ENCODE assay signal across 8 mouse cellular contexts in the genomic region with DNA sequence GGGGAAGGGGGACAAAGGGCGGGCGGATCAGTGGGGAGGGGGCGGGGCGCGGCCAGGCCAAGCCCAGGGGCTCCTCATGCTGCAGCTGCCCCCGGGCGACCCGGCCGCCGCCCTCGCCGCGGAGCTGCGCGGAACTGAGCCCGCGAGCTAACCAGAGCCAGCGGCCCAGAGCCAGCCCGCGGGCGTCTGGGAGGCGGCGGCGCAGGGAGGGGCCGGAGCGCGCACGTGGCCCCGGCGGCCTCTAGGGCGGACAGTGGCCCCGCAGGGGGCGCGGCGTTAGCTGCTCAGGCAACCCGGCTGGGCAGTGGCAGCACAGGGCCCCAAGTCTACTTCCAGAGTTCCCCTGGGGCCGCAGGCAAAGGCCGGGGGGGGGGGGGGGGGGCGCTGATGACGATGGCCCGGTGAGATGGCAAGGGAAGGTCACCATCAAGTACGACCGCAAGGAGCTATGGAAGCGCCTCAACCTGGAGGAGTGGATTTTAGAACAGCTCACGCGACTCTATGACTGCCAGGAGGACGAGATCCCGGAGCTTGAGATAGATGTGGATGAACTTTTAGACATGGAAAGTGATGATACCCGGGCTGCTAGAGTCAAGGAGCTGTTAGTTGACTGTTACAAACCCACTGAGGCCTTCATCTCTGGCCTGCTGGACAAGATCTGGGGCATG. TPM values are rescaled to one million over a fixed set of nuclear protein-coding genes. Genes with fewer than 3 reads are reported as not detected.
DNase-seq lines count a peak whose midpoint lies in the region; ATAC-seq and TF ChIP-seq lines count a peak whose summit lies in the region.

No protein-coding gene starts in this region.

- in situ Hi-C loops in ES-E14 (cut with MboI; ENCODE audit: low sequenced_read_pairs in 2 of 2, unreplicated experiment in 2 of 2): no loop called here

- H3K27ac ChIP-seq in ES-E14 (ENCODE audit: insufficient read depth, low read depth, low read length, poor library complexity, severe bottlenecking): no peak overlapping the region
- no peak overlapping the region for H3K27ac ChIP-seq in heart, embryonic 14.5 days (replicated peaks in 1 of 2; ENCODE audit: control insufficient read depth in 1 of 2, insufficient read depth in 1 of 2, low read depth in 2 of 2, low read length in 2 of 2)
- H3K27ac ChIP-seq in kidney, embryonic 15.5 days: no peak overlapping the region

- ATAC-seq in heart, embryonic 14.5 days (ENCODE audit: insufficient number of reproducible peaks, insufficient read depth, low FRiP score, low read depth): peak; percentile 68
- peak; percentile 91 for ATAC-seq in kidney, embryonic 15.5 days (replicated peaks; ENCODE audit: low FRiP score)

- peak overlapping the region; percentile 59 for H3K9ac ChIP-seq in ES-E14 (ENCODE audit: insufficient read depth, low read depth, low read length, poor library complexity, severe bottlenecking)
- H3K9ac ChIP-seq in heart, embryonic 14.5 days (ENCODE audit: low read length): peak overlapping the region; percentile 48
- H3K9ac ChIP-seq in kidney, embryonic 15.5 days: no peak overlapping the region

- no peaks in the 10 kb centered on the region for H3K9me3 ChIP-seq in ES-E14 (ENCODE audit: control insufficient read depth, insufficient read depth, low read depth, low read length)
- no peaks in the 10 kb centered on the region for H3K9me3 ChIP-seq in erythroblast, embryonic 14.5 days (ENCODE audit: control insufficient read depth, low read length)
- H3K9me3 ChIP-seq in heart, embryonic 14.5 days (ENCODE audit: control insufficient read depth, low read length): no peaks in the 10 kb centered on the region
- H3K9me3 ChIP-seq in kidney, embryonic 15.5 days (replicated peaks): no peaks in the 10 kb centered on the region

- 18% methylated on average over 37 of the region's 49 CpGs for WGBS in heart, embryonic 14.5 days
- WGBS in kidney, embryonic 15.5 days: 23% methylated on average over 15 of the region's 49 CpGs

- H3K36me3 ChIP-seq in ES-E14 (ENCODE audit: control insufficient read depth, insufficient read depth, low read length, poor library complexity, severe bottlenecking): no peaks in the 10 kb centered on the region
- H3K36me3 ChIP-seq in erythroblast, embryonic 14.5 days (ENCODE audit: control insufficient read depth): no peaks in the 10 kb centered on the region
- no peaks in the 10 kb centered on the region for H3K36me3 ChIP-seq in heart, embryonic 14.5 days (ENCODE audit: control insufficient read depth, insufficient read depth, low read length)
- no peaks in the 10 kb centered on the region for H3K36me3 ChIP-seq in kidney, embryonic 15.5 days

- H3K4me3 ChIP-seq in ES-E14 (ENCODE audit: insufficient read depth in 1 of 2, low read depth in 1 of 2, low read length in 2 of 2, poor library complexity in 1 of 2, severe bottlenecking in 1 of 2): peak overlapping the region in 1 of 2 experiments; percentile 46; a peak in 2 of 4 replicates
- H3K4me3 ChIP-seq in erythroblast, embryonic 14.5 days (replicated peaks): peak overlapping the region; percentile 48
- H3K4me3 ChIP-seq in heart, embryonic 14.5 days (ENCODE audit: control insufficient read depth in 1 of 2, insufficient read depth in 1 of 2, low read depth in 1 of 2, low read length in 2 of 2): peak overlapping the region; percentile 25 to 42
- peak overlapping the region; percentile 43 for H3K4me3 ChIP-seq in kidney, embryonic 15.5 days (replicated peaks)

- no peaks in the 10 kb centered on the region for H3K4me1 ChIP-seq in ES-E14 (ENCODE audit: control insufficient read depth in 2 of 2, insufficient read depth in 2 of 2, low read length in 2 of 2, poor library complexity in 1 of 2)
- H3K4me1 ChIP-seq in erythroblast, embryonic 14.5 days (ENCODE audit: control insufficient read depth): peaks cover 13% of the 10 kb centered on the region
- H3K4me1 ChIP-seq in heart, embryonic 14.5 days (ENCODE audit: control insufficient read depth in 2 of 2, insufficient read depth in 2 of 2, low read length in 2 of 2): no peaks in the 10 kb centered on the region
- H3K4me1 ChIP-seq in kidney, embryonic 15.5 days: no peaks in the 10 kb centered on the region

- peak overlapping the region; percentile 64 for H3K4me2 ChIP-seq in heart, embryonic 14.5 days (ENCODE audit: low read length)
- peak overlapping the region; percentile 64 for H3K4me2 ChIP-seq in kidney, embryonic 15.5 days

- peak; percentile 36 for DNase-seq in ES-E14 (ENCODE audit: low read depth, low spot score)
- DNase-seq in adrenal gland, postnatal 14 days: peak; percentile 58
- DNase-seq in lung, postnatal 10 days: peak; percentile 40
- peak; percentile 15 for DNase-seq in right cerebral cortex, postnatal 25 days
- no peak for DNase-seq in layer of hippocampus, adult 9-10 months (ENCODE audit: low spot score)

- no peaks in the 10 kb centered on the region for H3K27me3 ChIP-seq in erythroblast, embryonic 14.5 days (ENCODE audit: control insufficient read depth)
- H3K27me3 ChIP-seq in heart, embryonic 14.5 days (ENCODE audit: control insufficient read depth, insufficient read depth, low read length): no peaks in the 10 kb centered on the region
- no peaks in the 10 kb centered on the region for H3K27me3 ChIP-seq in kidney, embryonic 15.5 days

TF ChIP-seq in ES-E14, 5 proteins besides CTCF, POLR2A, EP300 and RAD21:
- TF ChIP-seq HCFC1 (IDR thresholded peaks at IDR 0.05; ENCODE audit: borderline replicate concordance, insufficient read depth, low read length) (no peak), CHD2 (IDR thresholded peaks at IDR 0.05; ENCODE audit: low read depth, low read length) (no peak), MAFK (IDR thresholded peaks at IDR 0.05; ENCODE audit: insufficient read depth, low read depth, low read length) (no peak), ZNF384 (IDR thresholded peaks at IDR 0.05; ENCODE audit: low read depth, low read length) (no peak), ZC3H11A (IDR thresholded peaks at IDR 0.05; ENCODE audit: borderline replicate concordance, low read depth, low read length) (no peak)

RNA-seq across cellular contexts. Expression of gene Smim9, which starts 7.9 kb away (rescaled TPM):
- total RNA-seq in ES-E14 (2012; rRNA removed): not detected in 2 replicates
- total RNA-seq in adrenal gland, postnatal 14 days (2021): not detected in 2 replicates
- polyA plus RNA-seq in erythroblast, embryonic 14.5 days (2012): not detected in 2 replicates
- polyA plus RNA-seq in heart, embryonic 14.5 days (2014; fragmentation: Nextera tagmentation; extraction: Ambion mirVana): not detected in 2 replicates
- polyA plus RNA-seq in kidney, embryonic 15.5 days (2015; fragmentation: Nextera tagmentation; extraction: Ambion mirVana): not detected in 2 replicates

RNA-seq across cellular contexts. Expression of gene Mpp1, which starts 24.9 kb away (rescaled TPM):
- 13.8 and 25.1 TPM in 2 replicates for total RNA-seq in ES-E14 (2012; rRNA removed)
- total RNA-seq in adrenal gland, postnatal 14 days (2021): 41.6 and 41.8 TPM in 2 replicates
- 5.3 and 6.7 TPM in 2 replicates for polyA plus RNA-seq in erythroblast, embryonic 14.5 days (2012)
- 28.9 and 31.5 TPM in 2 replicates for polyA plus RNA-seq in heart, embryonic 14.5 days (2014; fragmentation: Nextera tagmentation; extraction: Ambion mirVana)
- 52.6 and 56.9 TPM in 2 replicates for polyA plus RNA-seq in kidney, embryonic 15.5 days (2015; fragmentation: Nextera tagmentation; extraction: Ambion mirVana)
